Mouse (Mus musculus) intestine, embryonic 15.5 days (tissue): Measurements from ENCODE around the gene Rpl36al. TPM values are rescaled to one million over a fixed set of nuclear protein-coding genes. Genes with fewer than 3 reads are reported as not detected.
A peak's percentile ranks its signal among the peaks of the same experiment; 100 is the strongest.
"Not testable (repeated sequence)": the region's sequence is repeated elsewhere in the genome, so short reads cannot be mapped to it uniquely, and the experiment has no call there.

ENCODE experiments used
- ATAC-seq: fragments of 200-750 bp; cut with Nextera tagmentation; 2 replicates; pipeline ENCODE4 v1.8.0; 2017; ENCODE audit warnings: moderate TSS enrichment, moderate library complexity
- H3K27ac ChIP-seq: fragments of 300-500 bp; sonication (generic); 2 replicates; pipeline ENCODE4 v1.5.1; 2015; ENCODE audit warnings: mild to moderate bottlenecking, inconsistent platforms
- H3K27me3 ChIP-seq: fragments of 300-500 bp; sonication (generic); replicated peaks from 2 replicates; pipeline ENCODE4 v1.6.1; 2015; ENCODE audit warnings: inconsistent platforms
- H3K36me3 ChIP-seq: fragments of 300-500 bp; sonication (generic); 2 replicates; pipeline ENCODE4 v1.6.1; 2015; ENCODE audit warnings: inconsistent platforms
- H3K4me1 ChIP-seq: fragments of 300-500 bp; sonication (generic); replicated peaks from 2 replicates; pipeline ENCODE4 v1.6.1; 2015; ENCODE audit warnings: inconsistent platforms
- H3K4me2 ChIP-seq: fragments of 300-500 bp; sonication (generic); replicated peaks from 2 replicates; pipeline ENCODE4 v1.6.1; 2015; ENCODE audit warnings: mild to moderate bottlenecking, inconsistent platforms
- H3K4me3 ChIP-seq: fragments of 300-500 bp; sonication (generic); replicated peaks from 2 replicates; pipeline ENCODE4 v1.5.1; 2015; ENCODE audit warnings: inconsistent platforms
- H3K9ac ChIP-seq: fragments of 300-500 bp; sonication (generic); 2 replicates; pipeline ENCODE4 v1.6.1; 2015; ENCODE audit warnings: inconsistent platforms
- H3K9me3 ChIP-seq: fragments of 300-500 bp; sonication (generic); 2 replicates; pipeline ENCODE4 v1.6.1; 2016; ENCODE audit warnings: inconsistent platforms
- WGBS: fragments of 180-500 bp; shearing (Covaris S2); methylation state at CpG from one replicate; pipeline ENCODE4 v1.1.7; 2015; 5-methylcytosine and 5-hydroxymethylcytosine counted together
- polyA plus RNA-seq: library from polyadenylated mRNA; unstranded; fragments of >200 nt; fragmentation: Nextera tagmentation; extraction: Ambion mirVana; gene quantifications from 2 replicates; pipeline ENCODE4 v1.2.1, GENCODE M21; 2015

Rpl36al gene
- polyA plus RNA-seq, 1 experiment from 2014 or later: 763 TPM

DNA sequence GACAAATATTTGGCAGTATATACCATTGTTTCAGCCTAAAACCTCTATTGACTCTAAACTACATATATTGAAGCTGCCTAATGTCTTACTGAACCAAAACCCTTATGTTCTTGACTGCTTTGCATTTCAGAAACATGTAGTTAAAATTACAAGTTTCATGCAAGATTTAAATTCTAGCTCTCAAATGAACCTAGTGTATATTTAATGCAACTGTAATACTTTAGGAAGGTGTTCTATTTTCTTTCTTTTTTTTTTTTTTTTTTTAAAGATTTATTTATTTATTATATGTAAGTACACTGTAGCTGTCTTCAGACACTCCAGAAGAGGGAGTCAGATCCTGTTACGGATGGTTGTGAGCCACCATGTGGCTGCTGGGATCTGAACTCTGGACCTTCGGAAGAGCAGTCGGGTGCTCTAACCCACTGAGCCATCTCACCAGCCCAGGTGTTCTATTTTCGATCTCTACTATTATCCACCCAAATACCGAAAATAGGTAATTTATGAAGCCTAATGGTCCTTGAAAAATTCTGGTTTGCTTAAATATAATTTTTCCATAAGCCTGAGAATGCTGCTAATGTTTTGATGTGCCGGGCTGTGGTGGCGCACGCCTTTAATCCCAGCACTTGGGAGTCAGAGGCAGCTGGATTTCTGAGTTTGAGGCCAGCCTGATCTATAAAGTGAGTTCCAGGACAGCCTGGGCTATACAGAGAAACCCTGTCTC is 16.9 kb downstream of the Rpl36al start:
- H3K27me3 ChIP-seq, H3K36me3 ChIP-seq, H3K4me2 ChIP-seq, H3K4me3 ChIP-seq, H3K27ac ChIP-seq, H3K4me1 ChIP-seq, H3K9me3 ChIP-seq, H3K9ac ChIP-seq, ATAC-seq: not testable (repeated sequence)
- 77% methylated on average over 8 of the region's 8 CpGs for WGBS

- Histone ChIP-seq H3K9ac (no peak overlapping the region), H3K27me3 (no peaks in the 10 kb centered on the region), H3K36me3 (no peaks in the 10 kb centered on the region), H3K4me1 (peaks cover 4% of the 10 kb centered on the region; the same call in 1 of the 2 replicates), H3K9me3 (no peaks in the 10 kb centered on the region), H3K4me2 (no peak overlapping the region), H3K27ac (no peak overlapping the region), H3K4me3 (no peak overlapping the region)
- no peak for ATAC-seq
- 44% methylated on average over 3 of the region's 3 CpGs for WGBS
Measured at GRCm38 (mm10) chr12:69164904-69165303, 19.0 kb downstream of the Rpl36al start.

DNA sequence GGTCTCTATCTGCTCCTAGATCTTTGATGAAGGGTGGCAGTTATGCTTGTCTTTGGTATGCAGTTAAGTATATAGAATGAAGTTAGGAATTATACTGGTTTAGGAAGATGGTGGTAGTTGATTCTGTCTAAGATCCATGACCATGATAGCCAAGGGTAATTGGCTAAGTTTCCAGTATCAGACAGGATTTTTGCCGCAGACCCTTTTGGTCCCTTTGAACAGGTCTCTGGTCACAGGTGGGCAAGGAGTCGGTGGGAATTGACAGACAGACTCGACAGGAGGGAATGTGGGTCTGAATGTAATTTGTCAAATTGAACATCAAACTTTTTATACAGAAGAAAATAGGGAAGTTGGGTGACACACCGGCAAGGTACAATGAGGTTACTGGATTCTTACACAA is 20.3 kb downstream of the Rpl36al start:
- 89% methylated on average over 4 of the region's 4 CpGs for WGBS
- not testable (repeated sequence) for H3K27ac ChIP-seq, H3K9me3 ChIP-seq, H3K36me3 ChIP-seq, H3K4me3 ChIP-seq, H3K27me3 ChIP-seq, ATAC-seq, H3K9ac ChIP-seq, H3K4me2 ChIP-seq, H3K4me1 ChIP-seq

DNA sequence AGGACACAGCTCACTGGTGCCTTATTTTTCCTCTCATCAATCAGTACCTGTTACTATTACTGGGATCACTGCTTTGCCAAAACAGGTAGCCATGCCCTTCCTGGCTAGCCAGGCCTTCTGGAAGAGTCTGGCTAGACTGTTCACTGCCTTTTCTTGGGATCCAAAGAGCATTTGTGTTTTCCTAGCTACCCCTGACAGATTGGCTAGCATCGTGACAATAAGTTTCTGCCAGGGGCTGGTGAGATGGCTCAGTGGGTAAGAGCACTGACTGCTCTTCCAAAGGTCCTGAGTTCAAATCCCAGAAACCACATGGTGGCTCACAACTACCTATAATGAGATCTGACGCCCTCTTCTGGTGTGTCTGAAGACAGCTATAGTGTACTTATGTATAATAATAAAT is 23.2 kb downstream of the Rpl36al start:
- H3K27ac ChIP-seq, ATAC-seq, H3K4me3 ChIP-seq, H3K4me2 ChIP-seq, H3K9ac ChIP-seq, H3K4me1 ChIP-seq, H3K9me3 ChIP-seq, H3K27me3 ChIP-seq: not testable (repeated sequence)
- WGBS: 83% methylated on average over 2 of the region's 2 CpGs
- peaks cover 12% of the 10 kb centered on the region for H3K36me3 ChIP-seq

GRCm38 (mm10) chr12:69159578-69159940 is 24.3 kb downstream of the Rpl36al start:
- Histone ChIP-seq H3K4me3 (0 out of 2 replicates have a peak overlapping the region, but pooled peaks have one; percentile 54), H3K4me2 (peak overlapping the region; percentile 34), H3K27me3 (no peaks in the 10 kb centered on the region), H3K4me1 (peaks cover 7% of the 10 kb centered on the region; the same call in 1 of the 2 replicates), H3K36me3 (peaks cover 12% of the 10 kb centered on the region), H3K27ac (no peak overlapping the region), H3K9ac (no peak overlapping the region), H3K9me3 (no peaks in the 10 kb centered on the region)
- no peak; the same call in 1 of the 2 replicates for ATAC-seq
- 4% methylated on average over 9 of the region's 9 CpGs for WGBS

GRCm38 (mm10) chr12:69158765-69159577 is 24.9 kb downstream of the Rpl36al start, which contains the start of gene Rps29:
Rps29 (minus strand) TSS chr12:69159186.
- Histone ChIP-seq H3K4me3 (peak within 1 kb of the TSS; percentile 54), H3K27ac (peak within 1 kb of the TSS; percentile 84), H3K4me2 (peak within 1 kb of the TSS; percentile 54), H3K36me3 (peaks cover 12% of the 10 kb centered on the region), H3K9ac (peak within 1 kb of the TSS; percentile 87)
- peak; percentile 98 for ATAC-seq
- not testable (repeated sequence) for H3K27me3 ChIP-seq, H3K4me1 ChIP-seq, H3K9me3 ChIP-seq
- 0% methylated on average over 61 of the region's 68 CpGs for WGBS

DNA sequence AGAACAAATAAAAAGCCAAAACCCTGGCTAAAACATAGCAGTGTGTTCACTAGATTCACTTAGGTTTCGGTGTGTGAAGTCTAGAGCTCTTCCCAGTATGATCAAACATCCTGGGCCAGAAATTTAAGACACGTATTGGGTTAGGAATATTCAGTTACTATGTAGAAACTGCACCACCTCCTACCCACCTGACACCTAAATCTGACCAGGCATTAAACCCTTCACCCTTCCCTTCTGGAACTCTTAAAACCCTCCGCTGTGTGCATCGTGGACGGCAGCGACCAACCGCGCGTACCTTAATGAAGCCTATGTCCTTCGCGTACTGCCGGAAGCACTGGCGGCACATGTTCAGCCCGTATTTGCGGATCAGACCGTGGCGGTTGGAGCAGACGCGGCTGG is 25.5 kb downstream of the Rpl36al start:
- no peaks in the 10 kb centered on the region for H3K27me3 ChIP-seq
- H3K9me3 ChIP-seq: no peaks in the 10 kb centered on the region
- ATAC-seq: no peak
- H3K9ac ChIP-seq: peak overlapping the region; percentile 87
- peaks cover 7% of the 10 kb centered on the region; the same call in 1 of the 2 replicates for H3K4me1 ChIP-seq
- H3K4me2 ChIP-seq: peak overlapping the region; percentile 54
- H3K27ac ChIP-seq: peak overlapping the region; percentile 84
- peaks cover 12% of the 10 kb centered on the region for H3K36me3 ChIP-seq
- H3K4me3 ChIP-seq: peak overlapping the region; percentile 54
- WGBS: under 1% methylated on average over 19 of the region's 19 CpGs

GRCm38 (mm10) chr12:69157107-69157506 is 26.8 kb downstream of the Rpl36al start:
- Histone ChIP-seq H3K4me2 (no peak overlapping the region), H3K4me1 (peaks cover 7% of the 10 kb centered on the region; the same call in 1 of the 2 replicates), H3K27me3 (no peaks in the 10 kb centered on the region), H3K36me3 (peaks cover 12% of the 10 kb centered on the region), H3K9ac (no peak overlapping the region), H3K9me3 (no peaks in the 10 kb centered on the region), H3K27ac (no peak overlapping the region), H3K4me3 (no peak overlapping the region)
- no peak for ATAC-seq
- WGBS: 91% methylated on average over 2 of the region's 2 CpGs

GRCm38 (mm10) chr12:69156436-69156835 is 27.4 kb downstream of the Rpl36al start:
- no peaks in the 10 kb centered on the region for H3K9me3 ChIP-seq
- 80% methylated on average over 4 of the region's 4 CpGs for WGBS

GRCm38 (mm10) chr12:69155923-69156322 is 28.0 kb downstream of the Rpl36al start:
- no peak overlapping the region for H3K9ac ChIP-seq
- no peak for ATAC-seq
- no peak overlapping the region for H3K27ac ChIP-seq
- peaks cover 12% of the 10 kb centered on the region for H3K36me3 ChIP-seq
- no peaks in the 10 kb centered on the region for H3K9me3 ChIP-seq
- 68% methylated on average over 2 of the region's 2 CpGs for WGBS
- no peak overlapping the region for H3K4me3 ChIP-seq
- no peak overlapping the region for H3K4me2 ChIP-seq
- peaks cover 7% of the 10 kb centered on the region; the same call in 1 of the 2 replicates for H3K4me1 ChIP-seq
- H3K27me3 ChIP-seq: no peaks in the 10 kb centered on the region

More at GRCm38 (mm10) chr12:69156436-69156835, 27.4 kb downstream of the Rpl36al start:
- Histone ChIP-seq H3K9ac (no peak overlapping the region), H3K4me3 (no peak overlapping the region), H3K27me3 (no peaks in the 10 kb centered on the region), H3K27ac (no peak overlapping the region), H3K36me3 (peaks cover 12% of the 10 kb centered on the region), H3K4me2 (no peak overlapping the region), H3K4me1 (peaks cover 7% of the 10 kb centered on the region; the same call in 1 of the 2 replicates)
- ATAC-seq: no peak

GRCm38 (mm10) chr12:69150049-69150448 is 33.8 kb downstream of the Rpl36al start:
- Histone ChIP-seq H3K9ac (no peak overlapping the region), H3K27me3 (no peaks in the 10 kb centered on the region), H3K4me2 (no peak overlapping the region), H3K4me3 (no peak overlapping the region), H3K9me3 (no peaks in the 10 kb centered on the region), H3K36me3 (no peaks in the 10 kb centered on the region), H3K27ac (no peak overlapping the region), H3K4me1 (no peaks in the 10 kb centered on the region)
- ATAC-seq: no peak
- 59% methylated on average over 13 of the region's 13 CpGs for WGBS

GRCm38 (mm10) chr12:69147166-69147735 is 36.6 kb downstream of the Rpl36al start:
- Histone ChIP-seq H3K4me1 (no peaks in the 10 kb centered on the region), H3K9ac (no peak overlapping the region), H3K4me2 (no peak overlapping the region), H3K27me3 (no peaks in the 10 kb centered on the region), H3K4me3 (no peak overlapping the region), H3K27ac (no peak overlapping the region), H3K9me3 (no peaks in the 10 kb centered on the region), H3K36me3 (no peaks in the 10 kb centered on the region)
- WGBS: 92% methylated on average over 5 of the region's 5 CpGs
- ATAC-seq: no peak
